Mouse (Mus musculus) midbrain, embryonic 14.5 days (tissue): ENCODE results near the gene Serpinb11. TPM values are rescaled to one million over a fixed set of nuclear protein-coding genes. Genes with fewer than 3 reads are reported as not detected.

ENCODE experiments used
- ATAC-seq: fragments of 200-750 bp; cut with Nextera tagmentation; 2 replicates; pipeline ENCODE4 v1.8.0; 2017; ENCODE audit warnings: moderate number of reproducible peaks, moderate library complexity; ENCODE audit not compliant: low FRiP score, low TSS enrichment
- DNase-seq: peaks from one replicate; pipeline ENCODE4 v3.0.0-alpha.2; 2015
- H3K27ac ChIP-seq: fragments of 300-500 bp; sonication (generic); replicated peaks from 2 replicates; pipeline ENCODE4 v1.5.1; 2014; ENCODE audit warnings: mild to moderate bottlenecking, low read depth, low read length, moderate library complexity
- H3K27me3 ChIP-seq: fragments of 300-500 bp; sonication (generic); 2 replicates; pipeline ENCODE4 v1.6.1; 2014; ENCODE audit warnings: low read length, control low read depth, mixed read lengths; ENCODE audit not compliant: control insufficient read depth, insufficient read depth
- H3K36me3 ChIP-seq: fragments of 300-500 bp; sonication (generic); 2 replicates; pipeline ENCODE4 v1.6.1; 2014; ENCODE audit warnings: low read length, control low read depth; ENCODE audit not compliant: control insufficient read depth, insufficient read depth
- H3K4me1 ChIP-seq: fragments of 300-500 bp; sonication (generic); 2 replicates; pipeline ENCODE4 v1.6.1; 2014; ENCODE audit warnings: mild to moderate bottlenecking, antibody characterized with exemption, low read length, control low read depth; ENCODE audit not compliant: control insufficient read depth, insufficient read depth
- H3K4me2 ChIP-seq: fragments of 300-500 bp; sonication (generic); 2 replicates; pipeline ENCODE4 v1.6.1; 2014; ENCODE audit warnings: mild to moderate bottlenecking, low read length, moderate library complexity
- H3K4me3 ChIP-seq: fragments of 300-500 bp; sonication (generic); replicated peaks from 2 replicates; pipeline ENCODE4 v1.5.1; 2014; ENCODE audit warnings: low read depth, low read length
- H3K9ac ChIP-seq: fragments of 300-500 bp; sonication (generic); replicated peaks from 2 replicates; pipeline ENCODE4 v1.6.1; 2014; ENCODE audit warnings: mild to moderate bottlenecking, low read length, moderate library complexity
- H3K9me3 ChIP-seq: fragments of 300-500 bp; sonication (generic); 2 replicates; pipeline ENCODE4 v1.6.1; 2016; ENCODE audit warnings: low read length, control low read depth, mixed read lengths; ENCODE audit not compliant: control insufficient read depth
- WGBS: fragments of 180-500 bp; shearing (Covaris S2); extraction: QIAGEN DNeasy Blood & Tissue Kit; methylation state at CpG from one replicate; pipeline ENCODE4 v1.1.7; 2014; 5-methylcytosine and 5-hydroxymethylcytosine counted together
- polyA plus RNA-seq: library from polyadenylated mRNA; unstranded; fragments of >200 nt; fragmentation: Nextera tagmentation; extraction: Ambion mirVana; gene quantifications from 2 replicates; pipeline ENCODE4 v1.2.1, GENCODE M21; 2014

Gene Serpinb11
- polyA plus RNA-seq, 1 experiment from 2014 or later, result not detected

- no peak for ATAC-seq
- H3K4me3 ChIP-seq, result no peak overlapping the region
- no peak overlapping the region for H3K9ac ChIP-seq
- H3K27me3 ChIP-seq, result no peaks in the 10 kb centered on the region
- H3K9me3 ChIP-seq, result no peaks in the 10 kb centered on the region
- WGBS, result 78% methylated on average over 4 of the region's 4 CpGs
- H3K4me2 ChIP-seq, result no peak overlapping the region
- H3K4me1 ChIP-seq, result no peaks in the 10 kb centered on the region
- DNase-seq, result no peak
- H3K36me3 ChIP-seq, result no peaks in the 10 kb centered on the region
- H3K27ac ChIP-seq, result no peak overlapping the region
These were observed 61.5 kb downstream of the Serpinb11 start for GRCm38 (mm10) chr1:107422487-107422886.

Other genes starting within 250 kb of the Serpinb11 start
- gene Serpinb3b, start 82.8 kb upstream of the Serpinb11 start, polyA plus RNA-seq, result not detected in 2 replicates
- gene Serpinb3c, start 82.8 kb upstream of the Serpinb11 start, polyA plus RNA-seq, result not detected in 2 replicates
- gene Serpinb7, start 38.5 kb downstream of the Serpinb11 start, polyA plus RNA-seq, result not detected in 2 replicates
- gene Serpinb2, start 150.2 kb downstream of the Serpinb11 start, polyA plus RNA-seq, result not detected in 2 replicates
- 0.12 and 0.36 TPM in 2 replicates for gene Serpinb8, start 228.8 kb downstream of the Serpinb11 start, polyA plus RNA-seq